Mouse (Mus musculus) MEL (cell line): Measurements from ENCODE around the gene Mpzl1. TPM values are rescaled to one million over a fixed set of nuclear protein-coding genes. Genes with fewer than 3 reads are reported as not detected.

Experiments
- DNase-seq: peaks from one replicate; pipeline ENCODE4 v3.0.0; 2011; ENCODE audit warnings: low read depth, low spot score
- H3K27ac ChIP-seq: 2 replicates; pipeline ENCODE4 v1.5.1; 2012; ENCODE audit warnings: low read depth, mild to moderate bottlenecking, control low read depth, low read length, moderate library complexity; ENCODE audit not compliant: control insufficient read depth
- H3K27me3 ChIP-seq, 2 experiments: fragments of 150-350 bp in 1 of 2; sonication (generic) in 1 of 2; 2 replicates each; pipeline ENCODE4 v1.6.1; 2012; ENCODE audit warnings: low read length in 2 of 2, mild to moderate bottlenecking in 2 of 2, improper control_type of control experiment in 1 of 2, moderate library complexity in 1 of 2; ENCODE audit not compliant: insufficient read depth in 2 of 2, control insufficient read depth in 1 of 2
- H3K36me3 ChIP-seq, 2 experiments: 2 replicates each; pipeline ENCODE4 v1.6.1; 2012 to 2014; ENCODE audit warnings: low read length in 2 of 2, improper control_type of control experiment in 1 of 2, inconsistent platforms in 1 of 2, mild to moderate bottlenecking in 1 of 2; ENCODE audit not compliant: insufficient read depth in 2 of 2, control insufficient read depth in 1 of 2
- H3K4me1 ChIP-seq, 2 experiments: fragments of 150-350 bp in 1 of 2; sonication (generic) in 1 of 2; 2 replicates each; pipeline ENCODE4 v1.6.1; 2012; ENCODE audit warnings: low read length in 2 of 2, improper control_type of control experiment in 1 of 2, mild to moderate bottlenecking in 1 of 2; ENCODE audit not compliant: insufficient read depth in 2 of 2, control insufficient read depth in 1 of 2
- H3K4me3 ChIP-seq, 2 experiments: fragments of 150-350 bp in 1 of 2; sonication (generic) in 1 of 2; 2 replicates each; pipeline ENCODE4 v1.5.1; 2012; ENCODE audit warnings: low read depth in 2 of 2, low read length in 2 of 2, mild to moderate bottlenecking in 2 of 2, moderate library complexity in 2 of 2, control low read depth in 1 of 2, improper control_type of control experiment in 1 of 2; ENCODE audit not compliant: control insufficient read depth in 1 of 2, insufficient read depth in 1 of 2
- H3K79me2 ChIP-seq: 2 replicates; pipeline ENCODE4 v1.6.1; 2012; ENCODE audit warnings: mild to moderate bottlenecking, low read length, moderate library complexity; ENCODE audit not compliant: control insufficient read depth, poor library complexity, insufficient read depth
- H3K9ac ChIP-seq: 2 replicates; pipeline ENCODE4 v1.6.1; 2012; ENCODE audit warnings: low read depth, mild to moderate bottlenecking, control low read depth, low read length, moderate library complexity; ENCODE audit not compliant: control insufficient read depth, poor library complexity, severe bottlenecking
- H3K9me3 ChIP-seq: fragments of 150-350 bp; sonication (generic); replicated peaks from 2 replicates; pipeline ENCODE4 v1.6.1; 2012; ENCODE audit warnings: mild to moderate bottlenecking, low read length, improper control_type of control experiment, moderate library complexity; ENCODE audit not compliant: insufficient read depth
- BHLHE40 ChIP-seq: IDR thresholded peaks from 2 replicates; pipeline ENCODE4 v1.6.1; 2012; ENCODE audit warnings: low read depth, mild to moderate bottlenecking, inconsistent platforms, low read length, improper control_type of control experiment, borderline replicate concordance
- CHD1 ChIP-seq: IDR thresholded peaks from 2 replicates; pipeline ENCODE4 v1.6.1; 2012; ENCODE audit warnings: low read depth, mild to moderate bottlenecking, inconsistent platforms, low read length, improper control_type of control experiment
- CHD2 ChIP-seq: IDR thresholded peaks from 2 replicates; pipeline ENCODE4 v1.6.1; 2011; ENCODE audit warnings: low read length, improper control_type of control experiment
- CTCF ChIP-seq, 3 experiments: IDR thresholded peaks in 2 of 3; conservative IDR thresholded peaks in 1 of 3; 2 replicates each; pipeline ENCODE4 v1.5.1; 2011 to 2012; ENCODE audit warnings: low read length in 3 of 3, low read depth in 2 of 3, mild to moderate bottlenecking in 2 of 3, improper control_type of control experiment in 1 of 3, inconsistent platforms in 1 of 3, mixed read lengths in 1 of 3, moderate library complexity in 1 of 3; ENCODE audit not compliant: control insufficient read depth in 1 of 3, insufficient read depth in 1 of 3, poor library complexity in 1 of 3, severe bottlenecking in 1 of 3
- E2F4 ChIP-seq: IDR thresholded peaks from 2 replicates; pipeline ENCODE4 v1.6.1; 2011; ENCODE audit warnings: low read depth, low read length, improper control_type of control experiment, borderline replicate concordance
- ELF1 ChIP-seq: IDR thresholded peaks from 2 replicates; pipeline ENCODE4 v1.6.1; 2014; ENCODE audit warnings: low read depth, mild to moderate bottlenecking, inconsistent platforms, low read length, improper control_type of control experiment, moderate library complexity
- EP300 ChIP-seq, 2 experiments: IDR thresholded peaks; 2 replicates each; pipeline ENCODE4 v1.6.1; 2011; ENCODE audit warnings: improper control_type of control experiment in 2 of 2, low read length in 2 of 2, low read depth in 1 of 2, mild to moderate bottlenecking in 1 of 2
- ETS1 ChIP-seq: IDR thresholded peaks from 2 replicates; pipeline ENCODE4 v1.6.1; 2012; ENCODE audit warnings: low read depth, mild to moderate bottlenecking, inconsistent platforms, low read length, improper control_type of control experiment, moderate library complexity
- GABPA ChIP-seq: IDR thresholded peaks from 2 replicates; pipeline ENCODE4 v1.6.1; 2012; ENCODE audit warnings: low read depth, mild to moderate bottlenecking, inconsistent platforms, low read length, improper control_type of control experiment, moderate library complexity
- MAFK ChIP-seq: IDR thresholded peaks from 2 replicates; pipeline ENCODE4 v1.6.1; 2011; ENCODE audit warnings: low read depth, mild to moderate bottlenecking, low read length, improper control_type of control experiment, borderline replicate concordance
- POLR2A ChIP-seq, 2 experiments: IDR thresholded peaks; 2 replicates each; pipeline ENCODE4 v1.6.1; 2011 to 2012; ENCODE audit warnings: low read length in 2 of 2, mild to moderate bottlenecking in 2 of 2, control low read depth in 1 of 2, improper control_type of control experiment in 1 of 2, low read depth in 1 of 2, moderate library complexity in 1 of 2; ENCODE audit not compliant: control insufficient read depth in 1 of 2, insufficient read depth in 1 of 2, poor library complexity in 1 of 2
- POLR2AphosphoS2 ChIP-seq: IDR thresholded peaks from 2 replicates; pipeline ENCODE4 v1.6.1; 2011; ENCODE audit warnings: low read length, improper control_type of control experiment
- POLR2AphosphoS5 ChIP-seq: IDR thresholded peaks from 2 replicates; pipeline ENCODE4 v1.6.1; 2012; ENCODE audit warnings: low read depth, borderline replicate concordance, mild to moderate bottlenecking, inconsistent platforms, low read length, moderate library complexity, mixed read lengths
- RAD21 ChIP-seq: IDR thresholded peaks from 2 replicates; pipeline ENCODE4 v1.6.1; 2011; ENCODE audit warnings: mild to moderate bottlenecking, low read depth, low read length, improper control_type of control experiment
- RCOR1 ChIP-seq: IDR thresholded peaks from 2 replicates; pipeline ENCODE4 v1.6.1; 2012; ENCODE audit warnings: low read depth, mild to moderate bottlenecking, inconsistent platforms, low read length, improper control_type of control experiment
- SIN3A ChIP-seq: IDR thresholded peaks from 2 replicates; pipeline ENCODE4 v1.6.1; 2012; ENCODE audit warnings: low read length, improper control_type of control experiment, inconsistent platforms
- SMC3 ChIP-seq: IDR thresholded peaks from 2 replicates; pipeline ENCODE4 v1.6.1; 2011; ENCODE audit warnings: low read depth, low read length, improper control_type of control experiment
- TBP ChIP-seq: IDR thresholded peaks from 2 replicates; pipeline ENCODE4 v1.8.0; 2011; ENCODE audit warnings: low read depth, low read length, improper control_type of control experiment
- USF1 ChIP-seq: IDR thresholded peaks from 2 replicates; pipeline ENCODE4 v1.6.1; 2014; ENCODE audit warnings: low read depth, mild to moderate bottlenecking, inconsistent platforms, low read length, improper control_type of control experiment, moderate library complexity
- USF2 ChIP-seq, 2 experiments: IDR thresholded peaks; 2 replicates each; pipeline ENCODE4 v1.6.1; 2011 to 2012; ENCODE audit warnings: improper control_type of control experiment in 2 of 2, low read length in 2 of 2, borderline replicate concordance in 1 of 2, inconsistent platforms in 1 of 2, low read depth in 1 of 2, mild to moderate bottlenecking in 1 of 2; ENCODE audit not compliant: insufficient read depth in 1 of 2
- ZMIZ1 ChIP-seq: IDR thresholded peaks from 2 replicates; pipeline ENCODE4 v1.6.1; 2012; ENCODE audit warnings: low read depth, mild to moderate bottlenecking, inconsistent platforms, low read length, improper control_type of control experiment, moderate library complexity
- ZNF384 ChIP-seq: IDR thresholded peaks from 2 replicates; pipeline ENCODE4 v1.6.1; 2012; ENCODE audit warnings: low read depth, mild to moderate bottlenecking, inconsistent platforms, low read length, improper control_type of control experiment
- polyA plus RNA-seq, 2 experiments: library from polyadenylated mRNA; stranded (reverse) in 1 of 2; unstranded in 1 of 2; fragments of >175 nt in 1 of 2; fragments of >200 nt in 1 of 2; gene quantifications; 2 replicates each; pipeline versions ENCODE4 v1.2.1 to v1.2.4; 2012; ENCODE audit warnings: low replicate concordance in 2 of 2, low read depth in 1 of 2; ENCODE audit not compliant: insufficient read length in 2 of 2, insufficient read depth in 1 of 2, missing spikeins in 1 of 2
- total RNA-seq: library from RNA; depleted of rRNA; stranded (reverse); fragments of 300-350 nt; gene quantifications from 2 replicates; pipeline ENCODE4 v1.2.3, GENCODE M21; 2012

Gene Mpzl1
- total and polyA plus RNA-seq, 3 experiments = 3.2 to 19.8 TPM; not detected in 1

- Histone ChIP-seq H3K27ac (no peak overlapping the region), H3K79me2 (no peaks in the 10 kb centered on the region), H3K4me3 (no peak overlapping the region), H3K9ac (no peak overlapping the region), H3K27me3 (no peaks in the 10 kb centered on the region), H3K36me3 (peaks cover 0 to 12% of the 10 kb centered on the region in 2 experiments; a peak in 2 of 4 replicates), H3K9me3 (no peaks in the 10 kb centered on the region), H3K4me1 (peaks cover 0 to 19% of the 10 kb centered on the region in 2 experiments; a peak in 3 of 4 replicates)
- no peak for DNase-seq
- TF ChIP-seq CHD2 = no peak
- TF ChIP-seq MAFK = no peak
- no peak for TF ChIP-seq BHLHE40
- no peak for TF ChIP-seq RAD21
These were observed 21.1 kb upstream of the Mpzl1 start for GRCm38 (mm10) chr1:165655482-165655881.

DNA sequence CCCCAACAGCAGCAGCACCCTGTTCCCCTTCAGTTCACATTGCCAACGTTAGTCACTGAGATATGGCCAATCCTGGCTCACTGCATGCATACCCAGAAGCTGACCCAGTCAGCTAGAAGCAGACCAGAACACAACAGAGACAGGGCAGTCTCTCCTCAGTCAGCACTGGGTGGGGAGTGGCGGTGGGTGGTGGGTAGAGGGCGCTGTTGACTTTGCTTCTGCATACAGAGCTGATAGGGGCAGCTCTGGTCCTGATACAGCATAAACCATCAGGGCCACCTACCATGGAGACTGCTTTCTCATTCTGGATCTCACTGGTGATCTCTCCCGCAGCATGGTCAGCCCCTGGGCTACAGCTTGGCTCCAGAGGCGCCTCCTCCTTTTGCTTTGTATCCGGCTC lies 20.7 kb upstream of the Mpzl1 start:
- no peaks in the 10 kb centered on the region for H3K27me3 ChIP-seq
- H3K27ac ChIP-seq = no peak overlapping the region
- H3K4me1 ChIP-seq = peaks cover 0 to 19% of the 10 kb centered on the region in 2 experiments; a peak in 3 of 4 replicates
- H3K9me3 ChIP-seq = no peaks in the 10 kb centered on the region
- no peak overlapping the region for H3K9ac ChIP-seq
- TF ChIP-seq RAD21 (peak; percentile 32), CTCF (IDR thresholded peaks at IDR 0.05 in 2 of 3, conservative IDR thresholded peaks at IDR 0.05 in 1 of 3; ENCODE audit: control insufficient read depth in 1 of 3, insufficient read depth in 1 of 3, low read depth in 2 of 3, low read length in 3 of 3, poor library complexity in 1 of 3, severe bottlenecking in 1 of 3) (peak; percentile 30 to 72 (median 51); a peak in 5 of 6 replicates), CHD1 (no peak), SMC3 (peak; percentile 42)
- no peak overlapping the region for H3K4me3 ChIP-seq
- peaks cover 0 to 12% of the 10 kb centered on the region in 2 experiments; a peak in 2 of 4 replicates for H3K36me3 ChIP-seq
- H3K79me2 ChIP-seq = no peaks in the 10 kb centered on the region
- peak; percentile 56 for DNase-seq

DNA sequence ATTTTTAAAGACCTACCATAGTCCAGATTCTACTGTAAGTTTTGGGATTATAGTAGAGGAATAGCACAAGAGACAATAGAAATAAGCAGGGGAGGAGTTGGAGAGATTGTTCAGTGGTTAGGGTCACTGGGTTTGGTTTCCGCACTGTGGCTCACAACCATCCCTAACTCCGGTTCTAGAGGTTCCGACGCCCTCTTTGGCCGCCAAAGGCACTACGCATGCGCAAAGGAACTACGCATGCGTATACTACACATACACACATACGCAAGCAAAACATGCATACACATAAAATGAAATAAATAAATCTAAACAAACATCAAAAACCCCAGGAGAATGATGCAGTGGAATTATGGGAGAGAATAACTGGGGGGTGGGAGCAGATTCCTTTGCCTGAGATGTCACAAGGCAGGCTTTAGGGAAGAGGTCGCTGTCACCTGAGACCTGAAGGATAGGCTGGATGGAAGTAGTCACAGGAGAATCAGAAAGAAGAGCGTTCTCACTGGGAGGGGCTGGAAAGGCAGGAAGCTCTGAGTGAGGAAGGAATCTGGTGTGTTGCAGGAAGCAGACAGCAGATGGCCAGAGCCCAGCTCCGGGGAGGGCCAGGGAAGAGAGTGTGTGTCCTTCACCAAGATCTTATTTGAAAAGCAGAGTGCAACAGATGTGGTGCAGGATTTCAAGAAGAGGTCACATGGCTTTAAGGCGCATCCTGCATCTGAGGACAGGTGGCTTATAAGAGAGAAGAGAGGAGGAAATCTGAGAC lies 19.0 kb upstream of the Mpzl1 start:
- H3K9ac ChIP-seq = no peak overlapping the region
- no peak overlapping the region for H3K4me3 ChIP-seq
- H3K27ac ChIP-seq = no peak overlapping the region
- no peaks in the 10 kb centered on the region for H3K79me2 ChIP-seq
- peaks cover 0 to 19% of the 10 kb centered on the region in 2 experiments; a peak in 3 of 4 replicates for H3K4me1 ChIP-seq
- H3K9me3 ChIP-seq = no peaks in the 10 kb centered on the region
- no peak for TF ChIP-seq TBP
- no peak for TF ChIP-seq CTCF (IDR thresholded peaks at IDR 0.05 in 2 of 3, conservative IDR thresholded peaks at IDR 0.05 in 1 of 3; ENCODE audit: control insufficient read depth in 1 of 3, insufficient read depth in 1 of 3, low read depth in 2 of 3, low read length in 3 of 3, poor library complexity in 1 of 3, severe bottlenecking in 1 of 3)
- TF ChIP-seq RCOR1 = no peak
- no peak for TF ChIP-seq SMC3
- TF ChIP-seq GABPA = no peak
- no peak for TF ChIP-seq EP300 (IDR thresholded peaks at IDR 0.05; ENCODE audit: low read depth in 1 of 2, low read length in 2 of 2)
- no peak for TF ChIP-seq USF2 (IDR thresholded peaks at IDR 0.05; ENCODE audit: borderline replicate concordance in 1 of 2, insufficient read depth in 1 of 2, low read depth in 1 of 2, low read length in 2 of 2)
- no peak for TF ChIP-seq USF1
- TF ChIP-seq SIN3A = no peak
- no peak for TF ChIP-seq ELF1
- no peak for TF ChIP-seq ZNF384
- TF ChIP-seq E2F4 = no peak
- TF ChIP-seq POLR2AphosphoS5 = no peak
- no peak for TF ChIP-seq POLR2AphosphoS2
- no peak for TF ChIP-seq ETS1
- no peak for TF ChIP-seq POLR2A (IDR thresholded peaks at IDR 0.05; ENCODE audit: control insufficient read depth in 1 of 2, insufficient read depth in 1 of 2, low read depth in 1 of 2, low read length in 2 of 2, poor library complexity in 1 of 2)
- no peak for TF ChIP-seq CHD1
- no peak for TF ChIP-seq CHD2
- TF ChIP-seq ZMIZ1 = no peak
- TF ChIP-seq, all 39 proteins: peak for 0
- Histone ChIP-seq H3K36me3 (peaks cover 0 to 12% of the 10 kb centered on the region in 2 experiments; a peak in 2 of 4 replicates), H3K27me3 (no peaks in the 10 kb centered on the region)
- no peak for DNase-seq
